Mouse (Mus musculus) myocyte (in vitro differentiated cells): ENCODE measurements around the gene Gnl1.

Source experiments
- CEBPB ChIP-seq: IDR thresholded peaks from 2 replicates; pipeline ENCODE4 v1.6.1; 2011; ENCODE audit warnings: mild to moderate bottlenecking, moderate library complexity; ENCODE audit not compliant: poor library complexity, insufficient read depth, severe bottlenecking
- E2F4 ChIP-seq: IDR thresholded peaks from one replicate; pipeline ENCODE4 v1.6.1; 2011; ENCODE audit warnings: mild to moderate bottlenecking, control low read depth, moderate library complexity; ENCODE audit not compliant: insufficient read depth
- MAX ChIP-seq: IDR thresholded peaks from one replicate; pipeline ENCODE4 v1.6.1; 2011; ENCODE audit warnings: low read depth, mild to moderate bottlenecking, control low read depth
- MYOD1 ChIP-seq, 3 experiments: IDR thresholded peaks; one replicate each; pipeline ENCODE4 v1.6.1; 2011; ENCODE audit warnings: control low read depth in 2 of 3, low read depth in 2 of 3, mild to moderate bottlenecking in 2 of 3, moderate library complexity in 1 of 3; ENCODE audit not compliant: insufficient read length in 2 of 3, control insufficient read depth in 1 of 3
- MYOG ChIP-seq, 3 experiments: IDR thresholded peaks; one replicate each; pipeline ENCODE4 v1.6.1; 2011; ENCODE audit warnings: control low read depth in 2 of 3, low read depth in 2 of 3, mild to moderate bottlenecking in 2 of 3; ENCODE audit not compliant: insufficient read length in 2 of 3, control insufficient read depth in 1 of 3, insufficient read depth in 1 of 3
- POLR2A ChIP-seq: IDR thresholded peaks from one replicate; pipeline ENCODE4 v1.6.1; 2011; ENCODE audit warnings: low read depth, mild to moderate bottlenecking, control low read depth, moderate library complexity; ENCODE audit not compliant: insufficient read length
- POLR2AphosphoS2 ChIP-seq: IDR thresholded peaks from one replicate; pipeline ENCODE4 v1.6.1; 2011; ENCODE audit warnings: low read depth, control low read depth; ENCODE audit not compliant: insufficient read length
- REST ChIP-seq: IDR thresholded peaks from one replicate; pipeline ENCODE4 v1.6.1; 2011; ENCODE audit warnings: mild to moderate bottlenecking, control low read depth, moderate library complexity; ENCODE audit not compliant: insufficient read depth, insufficient read length
- TCF12 ChIP-seq: IDR thresholded peaks from one replicate; pipeline ENCODE4 v1.6.1; 2011; ENCODE audit warnings: mild to moderate bottlenecking, control low read depth; ENCODE audit not compliant: poor library complexity, insufficient read depth, severe bottlenecking
- TCF3 ChIP-seq: IDR thresholded peaks from one replicate; pipeline ENCODE4 v1.6.1; 2011; ENCODE audit warnings: low read depth, control low read depth; ENCODE audit not compliant: insufficient read length
- USF1 ChIP-seq: IDR thresholded peaks from one replicate; pipeline ENCODE4 v1.6.1; 2011; ENCODE audit warnings: low read depth, mild to moderate bottlenecking, control low read depth, moderate library complexity

DNA sequence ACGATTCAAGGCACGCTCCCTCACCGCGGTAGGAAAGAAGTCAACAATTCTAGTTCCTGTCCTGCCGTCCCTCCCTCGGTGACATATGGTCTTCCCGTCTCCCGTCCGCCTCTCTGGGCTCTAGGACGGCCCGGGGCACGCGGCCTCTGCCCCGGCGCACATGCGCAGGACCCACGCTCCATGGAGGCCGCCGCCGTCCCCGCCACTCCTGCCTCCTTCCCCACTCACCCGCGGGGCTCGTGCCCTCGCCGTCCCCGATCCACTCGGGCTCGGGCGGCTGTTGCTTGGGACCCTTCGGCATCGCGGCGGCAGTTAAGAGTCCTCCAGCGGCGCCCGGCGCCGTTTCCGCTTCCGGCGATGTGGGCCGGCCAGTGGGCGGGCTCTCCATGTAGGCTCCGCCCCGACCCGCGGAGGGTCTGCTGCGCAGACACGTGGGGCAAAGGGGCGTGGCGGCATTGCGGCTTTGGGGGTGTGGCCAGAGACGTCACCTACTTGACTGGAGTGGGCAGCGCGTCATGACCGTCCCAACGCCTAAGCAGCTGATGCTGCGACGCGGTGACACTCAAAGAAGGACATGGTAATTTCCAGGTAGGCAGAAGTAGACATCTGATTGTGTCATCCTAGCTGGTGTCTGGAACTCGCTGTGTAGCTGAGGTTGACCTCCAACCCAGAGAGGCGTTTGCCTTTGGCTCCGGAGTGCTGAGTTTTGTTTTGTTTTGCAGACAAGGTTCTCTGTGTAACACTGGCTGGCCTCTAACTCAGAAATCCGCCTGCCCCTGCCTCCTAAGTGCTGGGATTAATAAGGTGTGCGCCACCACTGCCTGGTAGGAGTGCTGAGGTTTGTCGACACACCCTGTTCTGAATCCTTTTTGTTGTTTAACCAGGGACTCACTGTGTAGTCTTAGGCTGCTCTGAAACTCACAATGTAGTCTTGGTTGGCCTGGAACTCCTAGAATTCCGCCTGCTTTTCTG is 9.9 kb upstream of the Gnl1 start, which contains the start of gene Abcf1:
- TF ChIP-seq POLR2A (peak; percentile 91), TCF3 (no peak), MAX (peak; percentile 25), MYOD1 (IDR thresholded peaks at IDR 0.05; ENCODE audit: control insufficient read depth in 1 of 3, insufficient read length in 2 of 3, low read depth in 2 of 3) (peak in 1 of 3 experiments; percentile 57), TCF12 (no peak), E2F4 (no peak), USF1 (peak; percentile 73), POLR2AphosphoS2 (peak; percentile 83), CEBPB (no peak), REST (no peak), MYOG (IDR thresholded peaks at IDR 0.05; ENCODE audit: control insufficient read depth in 1 of 3, insufficient read depth in 1 of 3, insufficient read length in 2 of 3, low read depth in 2 of 3) (peak in 1 of 3 experiments; percentile 25)
